Mouse (Mus musculus) limb, embryonic 11.5 days (tissue): ENCODE results near the gene Gsg1. TPM values are rescaled to one million over a fixed set of nuclear protein-coding genes. Genes with fewer than 3 reads are reported as not detected.

Source experiments
- ATAC-seq: fragments of 200-750 bp; cut with Nextera tagmentation; 2 replicates; pipeline ENCODE4 v1.8.0; 2017; ENCODE audit warnings: low read depth; ENCODE audit not compliant: insufficient number of reproducible peaks, low FRiP score, low TSS enrichment
- DNase-seq: peaks from one replicate; pipeline ENCODE4 v3.0.0-alpha.2; 2015; ENCODE audit warnings: low spot score
- H3K27ac ChIP-seq: fragments of 300-500 bp; sonication (generic); replicated peaks from 2 replicates; pipeline ENCODE4 v1.5.1; 2014; ENCODE audit warnings: low read depth, mild to moderate bottlenecking, low read length
- H3K27me3 ChIP-seq: fragments of 300-500 bp; sonication (generic); 2 replicates; pipeline ENCODE4 v1.6.1; 2014; ENCODE audit warnings: mild to moderate bottlenecking, low read length, mixed read lengths; ENCODE audit not compliant: control insufficient read depth, insufficient read depth
- H3K36me3 ChIP-seq: fragments of 300-500 bp; sonication (generic); 2 replicates; pipeline ENCODE4 v1.6.1; 2014; ENCODE audit warnings: mild to moderate bottlenecking, low read length, moderate library complexity, mixed read lengths; ENCODE audit not compliant: control insufficient read depth, insufficient read depth
- H3K4me1 ChIP-seq: fragments of 300-500 bp; sonication (generic); 2 replicates; pipeline ENCODE4 v1.6.1; 2014; ENCODE audit warnings: low read length, mixed read lengths; ENCODE audit not compliant: control insufficient read depth, insufficient read depth
- H3K4me2 ChIP-seq: fragments of 300-500 bp; sonication (generic); 2 replicates; pipeline ENCODE4 v1.6.1; 2014; ENCODE audit warnings: low read depth, mild to moderate bottlenecking, moderate library complexity; ENCODE audit not compliant: severe bottlenecking
- H3K4me3 ChIP-seq: fragments of 300-500 bp; sonication (generic); 2 replicates; pipeline ENCODE4 v1.5.1; 2014; ENCODE audit warnings: low read depth, low read length
- H3K9ac ChIP-seq: fragments of 300-500 bp; sonication (generic); 2 replicates; pipeline ENCODE4 v1.6.1; 2014; ENCODE audit warnings: mild to moderate bottlenecking, low read length
- H3K9me3 ChIP-seq: fragments of 300-500 bp; sonication (generic); 2 replicates; pipeline ENCODE4 v1.6.1; 2016; ENCODE audit warnings: low read length; ENCODE audit not compliant: control insufficient read depth
- WGBS: fragments of 180-500 bp; shearing (Covaris S2); extraction: QIAGEN DNeasy Blood & Tissue Kit; methylation state at CpG from one replicate; pipeline ENCODE4 v1.1.7; 2014; 5-methylcytosine and 5-hydroxymethylcytosine counted together
- polyA plus RNA-seq: library from polyadenylated mRNA; unstranded; fragments of >200 nt; fragmentation: Nextera tagmentation; extraction: Ambion mirVana; gene quantifications from 2 replicates; pipeline ENCODE4 v1.2.1, GENCODE M21; 2014

Gsg1 gene
- polyA plus RNA-seq, 1 experiment from 2014 or later, result 0.91 TPM

DNA sequence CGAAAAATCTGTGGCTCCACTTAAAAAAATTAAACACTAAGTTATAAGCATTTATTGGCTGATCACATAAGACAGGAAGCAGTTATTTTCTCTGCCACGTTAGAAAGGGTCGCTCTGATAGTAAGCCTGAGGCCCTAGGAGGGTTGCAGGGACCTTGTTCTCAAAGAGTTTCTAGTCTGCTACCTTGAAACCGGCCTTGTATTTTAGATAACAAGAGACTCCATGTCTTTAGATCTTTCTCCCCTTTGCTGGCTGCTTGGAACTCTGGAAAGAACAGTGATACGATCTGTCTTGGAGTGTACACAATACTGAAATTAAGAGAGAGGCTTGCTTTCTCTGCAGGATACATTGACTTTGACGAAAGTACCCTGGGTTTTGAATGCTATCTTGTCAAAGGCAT is 55.4 kb downstream of the Gsg1 start:
- no peak overlapping the region for H3K27ac ChIP-seq
- no peaks in the 10 kb centered on the region for H3K36me3 ChIP-seq
- DNase-seq (no peak), ATAC-seq (no peak)
- 0 out of 2 replicates have a peak, but pooled peaks cover 6% of the 10 kb centered on the region for H3K4me1 ChIP-seq
- H3K9ac ChIP-seq, result no peak overlapping the region
- no peaks in the 10 kb centered on the region for H3K9me3 ChIP-seq
- H3K4me2 ChIP-seq, result peak overlapping the region; percentile 79
- peak overlapping the region; percentile 78 for H3K4me3 ChIP-seq
- no peaks in the 10 kb centered on the region for H3K27me3 ChIP-seq
- 60% methylated on average over 6 of the region's 6 CpGs for WGBS

DNA sequence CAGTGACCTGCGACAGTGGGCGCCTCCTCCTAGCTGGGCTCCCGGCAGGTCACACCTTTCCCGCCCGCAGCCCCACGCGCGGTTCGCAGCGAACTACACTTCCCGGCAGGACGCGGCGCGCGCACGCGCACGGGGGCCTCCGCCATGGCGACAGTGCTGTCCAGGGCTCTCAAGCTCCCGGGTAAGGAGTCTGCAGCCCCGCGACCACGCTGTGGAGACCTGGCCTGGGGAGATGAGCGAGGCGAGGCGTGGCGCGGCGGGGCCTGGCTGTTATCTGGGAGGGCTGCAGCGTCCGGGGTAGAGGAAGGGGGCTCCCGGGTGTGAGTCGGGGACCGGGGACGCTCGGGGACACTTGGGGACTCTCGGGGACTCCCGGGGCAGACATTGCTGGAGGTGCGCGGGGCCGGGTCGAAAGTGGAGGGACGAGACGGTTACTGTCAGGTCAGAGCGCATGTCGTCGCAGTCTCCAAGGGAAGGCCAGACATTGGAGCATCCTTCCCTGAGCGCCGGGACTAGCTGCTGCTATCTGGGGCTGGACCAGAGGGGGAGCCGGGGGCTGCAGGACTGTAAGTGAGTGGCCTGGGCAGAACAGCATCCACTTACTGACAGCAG is 56.1 kb downstream of the Gsg1 start, which contains the start of the genes Fam234b and Hebp1:
Gene Fam234b (plus strand): TSS at position 57 of the 612 bp plus-strand sequence.
Gene Hebp1 (minus strand): TSS at position 102 of the 612 bp plus-strand sequence.
- 1% methylated on average over 49 of the region's 52 CpGs for WGBS

DNA sequence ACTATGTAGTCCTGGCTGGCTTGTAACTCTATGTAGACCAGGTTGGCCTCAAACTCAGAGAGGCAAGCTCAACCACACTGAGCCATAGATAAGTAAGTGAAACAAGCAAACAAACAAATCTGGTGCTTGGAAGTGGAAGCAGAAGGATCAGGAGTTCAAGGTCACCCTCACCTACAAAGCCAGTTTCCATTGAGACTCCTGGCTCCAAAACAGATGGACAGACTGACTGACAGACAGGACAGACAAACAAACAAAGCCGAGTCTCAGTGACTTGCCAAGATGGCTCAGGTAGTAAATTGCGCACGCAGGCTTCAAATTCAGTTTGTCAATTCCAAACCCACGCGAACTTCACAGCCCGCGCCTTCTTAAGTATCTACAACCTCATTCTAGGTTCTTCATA is 56.7 kb downstream of the Gsg1 start:
- H3K9me3 ChIP-seq, result no peaks in the 10 kb centered on the region
- peak overlapping the region; percentile 89; the same call in 1 of the 2 replicates for H3K9ac ChIP-seq
- H3K4me2 ChIP-seq, result peak overlapping the region; percentile 79
- H3K27ac ChIP-seq, result no peak overlapping the region
- peak overlapping the region; percentile 78 for H3K4me3 ChIP-seq
- 0 out of 2 replicates have a peak, but pooled peaks cover 6% of the 10 kb centered on the region for H3K4me1 ChIP-seq
- 23% methylated on average over 7 of the region's 7 CpGs for WGBS
- H3K27me3 ChIP-seq, result no peaks in the 10 kb centered on the region
- ATAC-seq (no peak), DNase-seq (no peak)
- H3K36me3 ChIP-seq, result no peaks in the 10 kb centered on the region

More for the DNA sequence above, 56.1 kb downstream of the Gsg1 start, which contains the start of the genes Fam234b and Hebp1:
- peak within 1 kb of the TSS; percentile 78 for H3K4me3 ChIP-seq
- H3K4me2 ChIP-seq, result peak within 1 kb of the TSS; percentile 79
- 0 out of 2 replicates have a peak, but pooled peaks cover 6% of the 10 kb centered on the region for H3K4me1 ChIP-seq
- peak within 1 kb of the TSS; percentile 89 for H3K9ac ChIP-seq
- no peaks in the 10 kb centered on the region for H3K9me3 ChIP-seq
- no peaks in the 10 kb centered on the region for H3K36me3 ChIP-seq
- DNase-seq (peak; percentile 85), ATAC-seq (peak; percentile 85)
- H3K27ac ChIP-seq, result no peak within 1 kb of the TSS
- H3K27me3 ChIP-seq, result no peaks in the 10 kb centered on the region

DNA sequence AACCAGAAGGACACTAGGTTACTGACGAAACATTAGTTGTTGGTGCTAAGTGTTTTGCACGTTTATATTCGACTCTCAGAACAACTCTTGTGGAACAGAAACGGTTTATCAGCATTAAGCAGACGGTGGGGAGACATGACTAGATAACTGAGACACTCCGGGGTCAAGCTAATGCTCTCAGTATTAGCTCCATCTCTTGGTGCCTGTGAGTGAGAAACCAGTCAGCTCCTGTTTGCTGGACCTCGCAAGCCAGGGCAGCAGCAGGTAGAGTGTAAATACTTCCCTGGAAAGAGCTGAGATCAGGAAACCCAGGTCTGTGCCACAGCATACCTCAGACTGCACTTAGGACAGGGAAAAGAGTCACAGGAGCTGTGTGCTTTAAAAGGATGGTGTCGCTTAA is 57.4 kb downstream of the Gsg1 start:
- ATAC-seq, result no peak
- 0 out of 2 replicates have a peak, but pooled peaks cover 6% of the 10 kb centered on the region for H3K4me1 ChIP-seq
- H3K4me2 ChIP-seq, result no peak overlapping the region; the same call in 1 of the 2 replicates
- H3K4me3 ChIP-seq, result no peak overlapping the region
- H3K27ac ChIP-seq, result no peak overlapping the region
- DNase-seq, result no peak
- H3K9ac ChIP-seq, result no peak overlapping the region
- whole genome bisulfite sequencing, result 76% methylated on average over 8 of the region's 8 CpGs
- H3K36me3 ChIP-seq, result no peaks in the 10 kb centered on the region
- no peaks in the 10 kb centered on the region for H3K9me3 ChIP-seq
- H3K27me3 ChIP-seq, result no peaks in the 10 kb centered on the region

DNA sequence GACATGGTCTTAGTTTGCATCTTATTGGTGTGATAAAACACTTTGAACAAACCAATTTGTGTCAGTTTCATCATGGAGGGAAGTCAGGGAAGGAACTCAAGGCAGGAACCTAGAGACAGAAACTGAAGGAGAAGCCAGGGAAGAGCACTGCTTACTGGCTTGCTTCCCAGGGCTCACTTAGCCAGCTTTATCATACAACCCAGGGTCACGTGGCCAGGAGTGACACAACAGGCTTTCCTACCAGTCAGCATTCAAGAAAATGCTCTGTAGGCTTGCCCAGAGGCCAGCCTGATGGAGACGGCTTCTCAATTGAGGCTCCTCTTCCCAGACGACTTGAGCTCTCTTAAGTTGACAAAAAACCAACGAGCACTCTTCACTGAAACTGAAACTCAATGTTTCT is 59.2 kb downstream of the Gsg1 start:
- DNase-seq (no peak), ATAC-seq (no peak)
- no peaks in the 10 kb centered on the region for H3K36me3 ChIP-seq
- 77% methylated on average over 4 of the region's 4 CpGs for WGBS
- H3K9me3 ChIP-seq, result no peaks in the 10 kb centered on the region
- no peak overlapping the region for H3K4me2 ChIP-seq
- no peak overlapping the region for H3K27ac ChIP-seq
- H3K4me3 ChIP-seq, result no peak overlapping the region
- H3K4me1 ChIP-seq, result 0 out of 2 replicates have a peak, but pooled peaks cover 6% of the 10 kb centered on the region
- H3K9ac ChIP-seq, result no peak overlapping the region
- H3K27me3 ChIP-seq, result no peaks in the 10 kb centered on the region

DNA sequence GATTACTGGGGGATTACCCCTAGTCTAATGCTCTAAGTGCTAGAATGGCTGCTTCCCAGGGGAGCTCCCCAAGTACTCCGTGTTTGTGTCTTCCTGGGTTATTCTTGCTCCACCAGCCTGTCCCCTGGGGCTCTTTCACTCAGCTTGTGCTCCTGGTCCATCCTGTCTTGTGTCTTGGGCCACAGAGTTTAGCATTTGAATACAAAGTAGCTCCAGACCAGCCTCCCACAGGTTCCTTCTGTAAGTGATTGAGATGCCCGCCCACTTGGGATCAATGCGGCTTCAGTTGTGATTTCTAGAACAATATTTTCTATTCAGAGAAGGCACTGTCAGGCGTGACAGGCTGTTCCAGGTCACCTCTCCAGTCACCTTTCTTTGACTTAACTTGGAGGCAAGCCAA is 60.4 kb downstream of the Gsg1 start:
- Histone ChIP-seq H3K4me2 (no peak overlapping the region), H3K27me3 (no peaks in the 10 kb centered on the region), H3K9me3 (no peaks in the 10 kb centered on the region), H3K36me3 (no peaks in the 10 kb centered on the region), H3K27ac (no peak overlapping the region), H3K4me3 (no peak overlapping the region), H3K4me1 (0 out of 2 replicates have a peak, but pooled peaks cover 5% of the 10 kb centered on the region), H3K9ac (no peak overlapping the region)
- ATAC-seq, result no peak
- 57% methylated on average over 4 of the region's 4 CpGs for WGBS
- DNase-seq, result no peak

DNA sequence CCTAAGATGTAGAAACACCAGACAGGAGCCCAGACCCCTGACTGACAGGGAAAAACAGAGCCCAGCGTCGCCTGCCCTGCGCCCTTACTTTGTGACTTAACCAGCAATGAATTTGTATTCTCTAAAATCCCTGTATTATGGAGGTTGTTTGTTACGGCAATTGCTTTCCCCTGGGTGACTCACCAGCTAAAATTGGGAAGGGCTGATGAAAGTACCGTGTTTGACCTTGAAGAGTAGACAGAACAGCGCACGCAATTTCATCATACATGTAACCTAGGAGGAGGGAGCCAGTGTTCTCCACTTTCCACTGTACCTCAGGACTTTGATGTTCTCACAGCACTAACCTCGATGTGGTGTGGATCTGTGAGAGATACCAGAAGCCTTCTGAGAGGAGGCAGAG is 61.2 kb downstream of the Gsg1 start:
- H3K36me3 ChIP-seq, result no peaks in the 10 kb centered on the region
- 78% methylated on average over 8 of the region's 8 CpGs for WGBS
- DNase-seq (no peak), ATAC-seq (no peak)
- no peak overlapping the region for H3K9ac ChIP-seq
- no peaks in the 10 kb centered on the region for H3K27me3 ChIP-seq
- H3K27ac ChIP-seq, result no peak overlapping the region
- no peak overlapping the region for H3K4me2 ChIP-seq
- H3K4me3 ChIP-seq, result no peak overlapping the region
- no peaks in the 10 kb centered on the region for H3K9me3 ChIP-seq
- H3K4me1 ChIP-seq, result no peaks in the 10 kb centered on the region

DNA sequence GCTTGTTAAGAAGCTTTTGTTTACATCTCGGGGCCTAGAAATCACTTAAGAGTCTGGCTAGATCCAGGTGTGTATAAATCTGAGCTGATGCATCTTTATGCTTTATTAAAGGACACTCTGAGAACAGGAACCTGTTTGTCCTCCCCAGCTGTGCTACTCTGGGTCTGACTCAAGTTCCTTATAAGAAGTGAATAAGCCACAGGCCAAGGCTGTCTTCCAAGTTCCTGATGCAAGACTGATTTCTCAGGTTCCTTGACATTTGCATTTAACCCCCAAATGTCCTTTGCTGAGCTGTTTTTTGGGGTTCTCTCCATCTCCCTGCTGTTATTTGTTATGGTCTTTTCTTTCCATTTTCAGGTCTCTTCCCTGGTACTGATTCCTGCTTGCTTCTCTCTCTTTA is 62.2 kb downstream of the Gsg1 start:
- ATAC-seq (no peak), DNase-seq (no peak)
- Histone ChIP-seq H3K9ac (no peak overlapping the region), H3K36me3 (no peaks in the 10 kb centered on the region), H3K4me3 (no peak overlapping the region), H3K9me3 (no peaks in the 10 kb centered on the region), H3K4me1 (no peaks in the 10 kb centered on the region), H3K4me2 (no peak overlapping the region), H3K27ac (no peak overlapping the region), H3K27me3 (no peaks in the 10 kb centered on the region)
- WGBS, result 85% methylated on average over 1 of the region's 1 CpGs
